Mouse (Mus musculus) adrenal gland, adult (tissue): ENCODE measurements around the gene Tfap4.
"Not testable (repeated sequence)": the region's sequence is repeated elsewhere in the genome, so short reads cannot be mapped to it uniquely, and the experiment has no call there.

Experiments
- DNase-seq, 2 experiments: peaks; one replicate each; pipeline ENCODE4 v3.0.0; 2022 to 2023; ENCODE audit warnings: low spot score in 1 of 2; ENCODE audit not compliant: inconsistent age in 2 of 2

Tfap4 gene

GRCm38 (mm10) chr16:4557085-4557484 is 2.6 kb downstream of the Tfap4 start:
- peak in 1 of 2 experiments; percentile 54 for DNase-seq

- DNase-seq, result peak in 1 of 2 experiments; percentile 28
These were observed 4.1 kb downstream of the Tfap4 start for GRCm38 (mm10) chr16:4555555-4555954.

GRCm38 (mm10) chr16:4552829-4553550 is 6.7 kb downstream of the Tfap4 start:
- peak in 1 of 2 experiments; percentile 26 for DNase-seq

- DNase-seq, result no peak
These were observed 7.8 kb downstream of the Tfap4 start for GRCm38 (mm10) chr16:4551885-4552284.

GRCm38 (mm10) chr16:4551056-4551455 is 8.6 kb downstream of the Tfap4 start:
- peak; percentile 73 to 85 for DNase-seq

GRCm38 (mm10) chr16:4548953-4549688 is 10.5 kb downstream of the Tfap4 start:
- DNase-seq, result no peak

- DNase-seq, result no peak
These were observed 12.0 kb downstream of the Tfap4 start for GRCm38 (mm10) chr16:4547611-4548010.

GRCm38 (mm10) chr16:4546838-4547237 is 12.8 kb downstream of the Tfap4 start:
- DNase-seq, result no peak

- no peak for DNase-seq
These were observed 14.8 kb downstream of the Tfap4 start for GRCm38 (mm10) chr16:4544845-4545244.

- DNase-seq, result no peak
These were observed 16.4 kb downstream of the Tfap4 start for GRCm38 (mm10) chr16:4543266-4543665.

GRCm38 (mm10) chr16:4542236-4542774 is 17.3 kb downstream of the Tfap4 start:
- DNase-seq, result no peak

- DNase-seq, result peak; percentile 100
These were observed 18.0 kb downstream of the Tfap4 start, which contains the start of gene Srl for GRCm38 (mm10) chr16:4541501-4542198. TSS of gene Srl (minus strand) at chr16:4541816.

- DNase-seq, result peak in 1 of 2 experiments; percentile 52
These were observed 18.6 kb downstream of the Tfap4 start for GRCm38 (mm10) chr16:4541033-4541432.

GRCm38 (mm10) chr16:4540064-4540775 is 19.4 kb downstream of the Tfap4 start:
- DNase-seq, result no peak

GRCm38 (mm10) chr16:4539521-4539920 is 20.1 kb downstream of the Tfap4 start:
- DNase-seq, result peak; percentile 57 to 72

GRCm38 (mm10) chr16:4537616-4538358 is 21.9 kb downstream of the Tfap4 start:
- peak in 1 of 2 experiments; percentile 18 for DNase-seq

GRCm38 (mm10) chr16:4527373-4527772 is 32.3 kb downstream of the Tfap4 start:
- DNase-seq, result not testable (repeated sequence)

- DNase-seq, result no peak
These were observed 36.2 kb downstream of the Tfap4 start for GRCm38 (mm10) chr16:4523313-4524004.

- DNase-seq, result no peak
These were observed 36.8 kb downstream of the Tfap4 start for GRCm38 (mm10) chr16:4522879-4523278.
